Comparison of ENCODE assay signal across 8 mouse cellular contexts in the genomic region with DNA sequence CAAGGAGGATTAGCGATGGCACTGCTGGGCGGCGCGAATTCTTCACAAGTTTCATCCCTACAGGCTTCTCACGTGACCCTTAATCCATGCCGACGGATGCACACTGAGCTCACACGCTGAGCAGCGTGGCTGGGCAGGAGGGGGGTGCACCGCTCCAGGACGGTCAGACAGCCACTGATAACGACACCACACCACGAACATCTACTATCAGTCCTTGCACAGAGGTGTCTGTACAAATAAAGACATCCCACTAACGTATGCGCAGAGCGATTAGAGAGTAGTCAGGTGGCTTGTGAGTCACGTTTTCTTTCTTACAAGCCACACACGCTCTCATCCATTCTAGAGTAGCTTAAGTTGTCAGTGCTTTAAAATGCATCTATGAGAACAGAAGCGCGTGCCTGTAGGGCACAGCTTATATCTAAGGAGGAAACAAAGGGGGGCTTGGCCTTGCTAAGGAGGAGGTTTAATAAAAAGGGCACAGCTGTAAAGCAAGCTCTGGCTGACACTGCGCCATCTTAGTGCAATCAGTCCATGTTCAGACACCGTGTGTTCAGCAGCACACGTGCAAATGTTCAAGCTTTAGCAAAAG. TPM values are rescaled to one million over a fixed set of nuclear protein-coding genes. Genes with fewer than 3 reads are reported as not detected.
DNase-seq lines count a peak whose midpoint lies in the region; ATAC-seq and TF ChIP-seq lines count a peak whose summit lies in the region.
"Had no signal": no experiment of that assay in that cellular context is flagged by ENCODE, and none has a peak within 500 bp of the region (broad histone marks: within the 10 kb centered on the region; RNA-seq: fewer than 3 reads in every experiment).

No protein-coding gene starts in this region.

- in situ Hi-C loops in ES-E14 (cut with MboI; ENCODE audit: low sequenced_read_pairs in 2 of 2, unreplicated experiment in 2 of 2): no loop called here

- H3K36me3 ChIP-seq in ES-E14 (ENCODE audit: control insufficient read depth, insufficient read depth, low read length, poor library complexity, severe bottlenecking): peaks cover 13% of the 10 kb centered on the region; the same call in 1 of the 2 replicates
- H3K36me3 ChIP-seq in hindbrain, embryonic 14.5 days (replicated peaks; ENCODE audit: control insufficient read depth, insufficient read depth): peaks cover 44% of the 10 kb centered on the region
- peaks cover 49% of the 10 kb centered on the region for H3K36me3 ChIP-seq in midbrain, embryonic 13.5 days

- no peaks in the 10 kb centered on the region for H3K9me3 ChIP-seq in ES-E14 (ENCODE audit: control insufficient read depth, insufficient read depth, low read depth, low read length)
- no peaks in the 10 kb centered on the region for H3K9me3 ChIP-seq in hindbrain, embryonic 14.5 days (ENCODE audit: control insufficient read depth, low read length)
- no peaks in the 10 kb centered on the region for H3K9me3 ChIP-seq in midbrain, embryonic 13.5 days

- WGBS in hindbrain, embryonic 14.5 days: 15% methylated on average over 23 of the region's 23 CpGs
- WGBS in midbrain, embryonic 13.5 days: 4% methylated on average over 23 of the region's 23 CpGs

- peak overlapping the region in 1 of 2 experiments; percentile 11; a peak in 1 of 4 replicates for H3K4me3 ChIP-seq in ES-E14 (ENCODE audit: insufficient read depth in 1 of 2, low read depth in 1 of 2, low read length in 2 of 2, poor library complexity in 1 of 2, severe bottlenecking in 1 of 2)
- peak overlapping the region; percentile 18 for H3K4me3 ChIP-seq in hindbrain, embryonic 14.5 days (replicated peaks; ENCODE audit: low read length)
- peak overlapping the region; percentile 28 for H3K4me3 ChIP-seq in midbrain, embryonic 13.5 days (replicated peaks)
- H3K4me3 ChIP-seq in layer of hippocampus, adult 2 months: no peak overlapping the region

- no peaks in the 10 kb centered on the region for H3K27me3 ChIP-seq in hindbrain, embryonic 14.5 days (ENCODE audit: control insufficient read depth, insufficient read depth, low read length)
- H3K27me3 ChIP-seq in midbrain, embryonic 13.5 days: no peaks in the 10 kb centered on the region

- peak; percentile 83 for ATAC-seq in hindbrain, embryonic 14.5 days (ENCODE audit: low FRiP score)
- ATAC-seq in midbrain, embryonic 13.5 days: peak; percentile 97
- no peak for ATAC-seq in activated CD4-positive, CD25-positive, alpha-beta regulatory T cell, adult 4 months

- peak overlapping the region; percentile 5; the same call in 1 of the 2 replicates for H3K9ac ChIP-seq in ES-E14 (ENCODE audit: insufficient read depth, low read depth, low read length, poor library complexity, severe bottlenecking)
- H3K9ac ChIP-seq in hindbrain, embryonic 14.5 days: peak overlapping the region; percentile 41
- peak overlapping the region; percentile 30; the same call in 1 of the 2 replicates for H3K9ac ChIP-seq in midbrain, embryonic 13.5 days (replicated peaks)

- TF ChIP-seq CTCF in layer of hippocampus, adult 2 months (conservative IDR thresholded peaks at IDR 0.05): no peak

- peak; percentile 31 for DNase-seq in ES-E14 (ENCODE audit: low read depth, low spot score)
- DNase-seq in c-Kit-positive CD71-positive TER-119-negative erythroid progenitor cells, embryonic 14.5 days (ENCODE audit: low read depth): peak; percentile 44
- peak; percentile 53 for DNase-seq in hindbrain, embryonic 14.5 days (ENCODE audit: low spot score)
- no peak for DNase-seq in thymus, postnatal 4 days
- no peak for DNase-seq in layer of hippocampus, adult 2 months (ENCODE audit: low spot score in 2 of 2)
- DNase-seq: cerebellum, adult 9-11 months had no signal

- peak overlapping the region; percentile 49 for H3K4me2 ChIP-seq in hindbrain, embryonic 14.5 days (replicated peaks)
- H3K4me2 ChIP-seq in midbrain, embryonic 13.5 days (replicated peaks): peak overlapping the region; percentile 53

- H3K4me1 ChIP-seq in ES-E14 (ENCODE audit: control insufficient read depth in 2 of 2, insufficient read depth in 2 of 2, low read length in 2 of 2, poor library complexity in 1 of 2): peaks cover 0 to 8% of the 10 kb centered on the region in 2 experiments; a peak in 2 of 4 replicates
- H3K4me1 ChIP-seq in hindbrain, embryonic 14.5 days (replicated peaks; ENCODE audit: control insufficient read depth, insufficient read depth, low read length): peaks cover 10% of the 10 kb centered on the region
- H3K4me1 ChIP-seq in midbrain, embryonic 13.5 days (replicated peaks): peaks cover 21% of the 10 kb centered on the region

- peak overlapping the region; percentile 31; the same call in 1 of the 2 replicates for H3K27ac ChIP-seq in ES-E14 (ENCODE audit: insufficient read depth, low read depth, low read length, poor library complexity, severe bottlenecking)
- peak overlapping the region; percentile 66 for H3K27ac ChIP-seq in hindbrain, embryonic 14.5 days
- H3K27ac ChIP-seq in midbrain, embryonic 13.5 days: peak overlapping the region; percentile 80
- H3K27ac ChIP-seq in layer of hippocampus, adult 2 months: no peak overlapping the region

TF ChIP-seq in ES-E14, 5 proteins besides CTCF, POLR2A, EP300 and RAD21:
- TF ChIP-seq ZC3H11A (IDR thresholded peaks at IDR 0.05; ENCODE audit: borderline replicate concordance, low read depth, low read length) (no peak), ZNF384 (IDR thresholded peaks at IDR 0.05; ENCODE audit: low read depth, low read length) (no peak), MAFK (IDR thresholded peaks at IDR 0.05; ENCODE audit: insufficient read depth, low read depth, low read length) (no peak), HCFC1 (IDR thresholded peaks at IDR 0.05; ENCODE audit: borderline replicate concordance, insufficient read depth, low read length) (no peak), CHD2 (IDR thresholded peaks at IDR 0.05; ENCODE audit: low read depth, low read length) (no peak)

RNA-seq across cellular contexts. Expression of a gene that starts 17.5 kb away (rescaled TPM):
- 19.7 and 25.7 TPM in 2 replicates for total RNA-seq in ES-E14 (2012; rRNA removed)
- polyA plus RNA-seq in hindbrain, embryonic 14.5 days (2014; fragmentation: Nextera tagmentation; extraction: Ambion mirVana): 33.4 and 33.6 TPM in 2 replicates
- polyA plus RNA-seq in midbrain, embryonic 13.5 days (2015; fragmentation: Nextera tagmentation; extraction: Ambion mirVana): 33.4 and 34.6 TPM in 2 replicates
- 10 to 100 TPM; 69.4 to 74.8 TPM for polyA plus RNA-seq in activated CD4-positive, CD25-positive, alpha-beta regulatory T cell, adult 4 months (2017; shearing (Covaris generic))
- total RNA-seq in layer of hippocampus, adult 2 months (2021): 10 to 100 TPM; 49.3 to 55.6 TPM

RNA-seq across cellular contexts. Expression of a gene that starts 57.0 kb away (rescaled TPM):
- total RNA-seq in ES-E14 (2012; rRNA removed): 128 and 129 TPM in 2 replicates
- polyA plus RNA-seq in hindbrain, embryonic 14.5 days (2014; fragmentation: Nextera tagmentation; extraction: Ambion mirVana): 31.7 and 41.0 TPM in 2 replicates
- 27.7 and 31.9 TPM in 2 replicates for polyA plus RNA-seq in midbrain, embryonic 13.5 days (2015; fragmentation: Nextera tagmentation; extraction: Ambion mirVana)
- polyA plus RNA-seq in activated CD4-positive, CD25-positive, alpha-beta regulatory T cell, adult 4 months (2017; shearing (Covaris generic)): 10 to 100 TPM; 14.2 to 17.9 TPM
- 10 to 100 TPM; 70.0 to 71.6 TPM for total RNA-seq in layer of hippocampus, adult 2 months (2021)

Comparison
In these comparisons a context has a peak if more than half of its experiments do, and no peak if none do; other contexts are left out.
1. DNase-seq: peak in ES-E14 (single experiment), c-Kit-positive CD71-positive TER-119-negative erythroid progenitor cells, embryonic 14.5 days (single experiment) and hindbrain, embryonic 14.5 days (single experiment); none in thymus, postnatal 4 days (single experiment) and layer of hippocampus, adult 2 months (0 of 2).
2. Peak in every context shown above with its lines, with median percentiles within 50 percentile points of each other: H3K9ac ChIP-seq.